Mouse (Mus musculus) stomach, postnatal 0 days (tissue): ENCODE results near the gene Olfr639. TPM values are rescaled to one million over a fixed set of nuclear protein-coding genes. Genes with fewer than 3 reads are reported as not detected.

Experiments used
- ATAC-seq: fragments of 200-750 bp; cut with Nextera tagmentation; 2 replicates; pipeline ENCODE4 v1.8.0; 2017; ENCODE audit not compliant: low FRiP score, low TSS enrichment
- DNase-seq: peaks from one replicate; pipeline ENCODE4 v3.0.0-alpha.2; 2016; ENCODE audit warnings: low spot score
- H3K27ac ChIP-seq: fragments of 300-500 bp; sonication (generic); replicated peaks from 2 replicates; pipeline ENCODE4 v1.5.1; 2014; ENCODE audit warnings: mild to moderate bottlenecking, control low read depth
- H3K27me3 ChIP-seq: fragments of 300-500 bp; sonication (generic); 2 replicates; pipeline ENCODE4 v1.6.1; 2014; ENCODE audit warnings: low read length; ENCODE audit not compliant: control insufficient read depth, insufficient read depth
- H3K36me3 ChIP-seq: fragments of 300-500 bp; sonication (generic); 2 replicates; pipeline ENCODE4 v1.6.1; 2014; ENCODE audit warnings: low read length, mixed read lengths; ENCODE audit not compliant: control insufficient read depth, insufficient read depth
- H3K4me1 ChIP-seq: fragments of 300-500 bp; sonication (generic); replicated peaks from 2 replicates; pipeline ENCODE4 v1.6.1; 2014; ENCODE audit warnings: antibody characterized with exemption; ENCODE audit not compliant: control insufficient read depth, insufficient read depth
- H3K4me2 ChIP-seq: fragments of 300-500 bp; sonication (generic); replicated peaks from 2 replicates; pipeline ENCODE4 v1.6.1; 2014; ENCODE audit warnings: low read depth, mild to moderate bottlenecking, control low read depth, moderate library complexity
- H3K4me3 ChIP-seq: fragments of 300-500 bp; sonication (generic); 2 replicates; pipeline ENCODE4 v1.5.1; 2014; ENCODE audit warnings: low read depth, low read length, control low read depth
- H3K9ac ChIP-seq: fragments of 300-500 bp; sonication (generic); 2 replicates; pipeline ENCODE4 v1.6.1; 2014; ENCODE audit warnings: mild to moderate bottlenecking, low read length, control low read depth, mixed read lengths
- H3K9me3 ChIP-seq: fragments of 300-500 bp; sonication (generic); 2 replicates; pipeline ENCODE4 v1.6.1; 2016; ENCODE audit warnings: low read length; ENCODE audit not compliant: control insufficient read depth
- CTCF ChIP-seq: IDR thresholded peaks from 2 replicates; pipeline ENCODE4 v1.5.1; 2016; ENCODE audit warnings: antibody characterized with exemption, low read depth, mild to moderate bottlenecking, moderate library complexity
- EP300 ChIP-seq: optimal IDR thresholded peaks from 2 replicates; pipeline ENCODE3; 2016; ENCODE audit warnings: antibody characterized with exemption
- WGBS: fragments of 180-500 bp; shearing (Covaris S2); extraction: QIAGEN DNeasy Blood & Tissue Kit; methylation state at CpG from one replicate; pipeline ENCODE4 v1.1.7; 2014; 5-methylcytosine and 5-hydroxymethylcytosine counted together
- polyA plus RNA-seq: library from polyadenylated mRNA; unstranded; fragments of >200 nt; fragmentation: Nextera tagmentation; extraction: Ambion mirVana; gene quantifications from 2 replicates; pipeline ENCODE4 v1.2.1, GENCODE M21; 2015

The Olfr639 gene
- polyA plus RNA-seq = 0.01 TPM in 1 of 2 replicates, not detected in the other

DNA sequence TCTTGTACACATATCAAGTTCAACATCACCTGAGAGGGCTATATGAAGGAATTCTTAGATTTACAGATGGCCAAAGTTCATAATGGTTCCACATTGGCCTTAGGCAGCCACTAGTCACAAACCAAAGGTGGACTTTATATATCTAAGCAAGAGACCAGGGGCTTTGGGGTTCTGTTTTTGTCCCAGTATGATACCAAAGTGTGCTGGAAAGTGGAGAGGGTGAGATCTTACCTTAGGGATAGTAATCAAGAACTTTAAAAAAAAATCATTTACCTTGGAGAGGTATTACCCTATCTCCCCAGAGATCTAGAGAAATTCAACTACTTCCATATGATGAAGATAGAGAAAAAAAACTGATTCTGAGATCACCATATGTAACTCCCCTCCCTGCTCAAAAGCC is at the start of gene Olfr639:
Olfr639 (minus strand) TSS at position 101 of the 400 bp plus-strand sequence.
- ATAC-seq = no peak
- Histone ChIP-seq H3K9me3 (no peaks in the 10 kb centered on the region), H3K27ac (no peak within 1 kb of the TSS), H3K9ac (no peak within 1 kb of the TSS), H3K4me2 (no peak within 1 kb of the TSS), H3K27me3 (no peaks in the 10 kb centered on the region), H3K36me3 (no peaks in the 10 kb centered on the region), H3K4me1 (no peaks in the 10 kb centered on the region), H3K4me3 (no peak within 1 kb of the TSS)
- DNase-seq = no peak
- no peak for TF ChIP-seq EP300
- no peak for TF ChIP-seq CTCF

DNA sequence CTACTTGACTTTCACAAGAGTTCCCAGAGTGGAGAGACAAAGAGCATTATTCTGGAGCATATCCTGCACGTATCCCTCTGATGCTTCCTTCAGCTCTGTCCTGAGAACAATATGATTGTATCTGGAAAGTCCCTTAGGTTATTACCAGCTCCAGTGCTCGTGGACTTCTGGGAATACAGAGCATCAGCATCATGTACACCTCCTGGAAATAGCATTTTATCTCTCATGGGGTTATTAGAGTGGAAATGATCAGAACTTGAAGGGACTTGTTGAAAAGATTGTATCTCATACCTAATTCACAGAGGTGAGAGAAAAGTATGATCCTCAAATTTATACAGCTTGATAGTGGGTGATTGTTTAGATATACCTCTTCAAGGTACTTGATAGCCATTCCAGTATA is 44.2 kb upstream of the Olfr639 start, which contains the start of gene 4930516K23Rik:
4930516K23Rik (minus strand) TSS at position 101 of the 400 bp plus-strand sequence.
- TF ChIP-seq EP300 (no peak), CTCF (no peak)

DNA sequence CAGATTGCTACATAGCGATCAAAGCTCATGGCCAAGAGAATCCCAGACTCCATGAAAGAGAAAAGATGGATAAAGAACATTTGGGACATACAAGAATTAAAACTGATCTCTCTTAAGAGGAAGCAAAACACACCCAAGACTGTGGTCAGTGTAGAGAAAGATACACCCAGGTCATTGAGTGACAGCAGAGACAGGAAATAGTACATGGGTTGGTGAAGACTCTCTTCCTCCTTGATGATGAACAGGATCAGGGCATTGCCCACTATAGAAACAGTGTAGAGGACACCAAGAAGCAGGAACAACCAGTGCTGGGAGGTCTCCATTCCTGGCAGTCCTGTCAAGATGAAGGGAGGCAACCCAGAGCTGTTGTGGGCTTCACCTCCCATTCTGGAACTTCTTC is 42.1 kb upstream of the Olfr639 start:
- Histone ChIP-seq H3K27ac (no peak overlapping the region), H3K4me2 (no peak overlapping the region), H3K4me1 (no peaks in the 10 kb centered on the region), H3K9ac (no peak overlapping the region), H3K9me3 (no peaks in the 10 kb centered on the region), H3K4me3 (no peak overlapping the region), H3K27me3 (no peaks in the 10 kb centered on the region), H3K36me3 (no peaks in the 10 kb centered on the region)
- 88% methylated on average over 1 of the region's 1 CpGs for WGBS
- ATAC-seq = no peak
- TF ChIP-seq EP300 (no peak), CTCF (no peak)
- no peak for DNase-seq

More for the DNA sequence above, 44.2 kb upstream of the Olfr639 start, which contains the start of gene 4930516K23Rik:
- ATAC-seq (no peak), DNase-seq (no peak)
- Histone ChIP-seq H3K4me1 (no peaks in the 10 kb centered on the region), H3K4me2 (no peak within 1 kb of the TSS), H3K9ac (no peak within 1 kb of the TSS), H3K27me3 (no peaks in the 10 kb centered on the region), H3K9me3 (no peaks in the 10 kb centered on the region), H3K4me3 (no peak within 1 kb of the TSS), H3K36me3 (no peaks in the 10 kb centered on the region), H3K27ac (no peak within 1 kb of the TSS)
- 39% methylated on average over 2 of the region's 2 CpGs for WGBS

DNA sequence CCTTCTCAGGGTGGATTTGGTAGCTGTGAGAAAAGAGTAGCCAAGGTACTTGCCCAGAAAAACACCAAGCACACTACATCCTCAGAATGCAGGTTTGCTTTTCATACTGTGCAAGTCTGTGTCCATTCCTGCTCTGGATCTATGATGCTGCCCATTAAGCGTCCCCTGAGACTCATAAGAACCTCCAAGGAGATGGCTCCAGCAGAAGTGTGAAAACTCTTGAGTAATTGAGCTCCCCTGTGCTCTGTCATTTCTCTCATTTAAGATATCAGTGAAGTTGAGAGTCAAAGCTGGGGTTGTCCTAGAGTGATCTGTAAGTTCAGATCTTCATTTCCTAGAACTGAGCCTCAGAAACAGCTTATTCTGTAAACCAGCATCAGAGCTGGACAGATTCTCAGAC is 35.5 kb upstream of the Olfr639 start, which contains the start of gene Olfr642:
Olfr642 (minus strand) TSS at position 101 of the 400 bp plus-strand sequence.
- 77% methylated on average over 1 of the region's 1 CpGs for whole genome bisulfite sequencing
- no peak within 1 kb of the TSS for H3K27ac ChIP-seq
- no peak for ATAC-seq

DNA sequence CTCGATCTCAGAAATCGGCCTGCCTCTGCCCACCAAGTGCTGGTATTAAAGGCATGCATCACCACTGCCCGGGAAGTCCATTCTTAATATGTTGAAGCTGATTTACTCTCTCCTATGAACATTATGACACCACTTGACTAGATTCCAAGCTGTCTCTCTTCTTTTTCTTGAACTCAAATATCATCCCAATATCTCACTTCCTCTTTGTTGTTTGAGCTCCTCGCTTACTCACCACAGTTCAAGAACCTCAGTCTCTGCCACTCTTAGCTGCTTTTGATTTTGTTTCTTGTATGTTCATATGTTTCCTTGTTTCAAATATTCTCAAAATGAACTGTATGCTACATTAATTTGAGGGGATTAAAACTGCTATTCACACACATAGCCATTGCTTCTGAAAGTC is 33.6 kb upstream of the Olfr639 start:
- 88% methylated on average over 4 of the region's 4 CpGs for WGBS
- no peak for DNase-seq
- Histone ChIP-seq H3K36me3 (no peaks in the 10 kb centered on the region), H3K9me3 (no peaks in the 10 kb centered on the region), H3K4me1 (no peaks in the 10 kb centered on the region), H3K27ac (no peak overlapping the region), H3K4me2 (no peak overlapping the region), H3K4me3 (no peak overlapping the region), H3K9ac (no peak overlapping the region), H3K27me3 (no peaks in the 10 kb centered on the region)
- ATAC-seq = no peak
- TF ChIP-seq CTCF (no peak), EP300 (no peak)

More for the DNA sequence above, 35.5 kb upstream of the Olfr639 start, which contains the start of gene Olfr642:
- DNase-seq = no peak
- Histone ChIP-seq H3K4me2 (no peak within 1 kb of the TSS), H3K36me3 (no peaks in the 10 kb centered on the region), H3K4me1 (no peaks in the 10 kb centered on the region), H3K4me3 (no peak within 1 kb of the TSS), H3K9me3 (no peaks in the 10 kb centered on the region), H3K27me3 (no peaks in the 10 kb centered on the region), H3K9ac (no peak within 1 kb of the TSS)
- no peak for TF ChIP-seq EP300
- TF ChIP-seq CTCF = no peak

DNA sequence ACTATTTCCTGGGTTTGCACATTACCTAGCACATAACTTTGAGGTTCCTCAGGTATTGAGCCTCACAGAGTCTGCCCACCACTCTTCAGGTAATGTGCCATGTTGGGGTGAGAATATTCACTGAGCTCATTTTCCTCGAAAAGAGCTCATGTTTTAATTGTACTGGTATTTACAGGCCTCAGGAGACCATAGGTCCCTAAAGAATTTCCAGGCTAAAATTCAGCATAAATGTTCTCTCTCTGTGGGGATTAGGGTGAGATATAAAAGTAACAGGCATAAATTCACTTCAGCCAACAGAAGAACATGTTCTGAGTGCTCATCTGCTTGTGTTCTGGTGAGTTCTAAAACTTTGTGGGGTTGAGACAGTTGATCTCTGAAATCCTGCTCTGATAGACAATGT is 18.0 kb upstream of the Olfr639 start, which contains the start of gene Olfr641:
Olfr641 (plus strand) TSS at position 301 of the 400 bp plus-strand sequence.
- 67% methylated on average over 1 of the region's 1 CpGs for WGBS
- no peaks in the 10 kb centered on the region for H3K4me1 ChIP-seq
- no peak within 1 kb of the TSS for H3K9ac ChIP-seq
- H3K27me3 ChIP-seq = no peaks in the 10 kb centered on the region
- no peak within 1 kb of the TSS for H3K4me3 ChIP-seq
- no peak for ATAC-seq
- TF ChIP-seq EP300 = no peak
- TF ChIP-seq CTCF = no peak
- H3K27ac ChIP-seq = no peak within 1 kb of the TSS
- H3K9me3 ChIP-seq = no peaks in the 10 kb centered on the region
- no peaks in the 10 kb centered on the region for H3K36me3 ChIP-seq
- no peak within 1 kb of the TSS for H3K4me2 ChIP-seq
- no peak for DNase-seq
